Mouse (Mus musculus) liver, embryonic 14.5 days (tissue): ENCODE results near the gene E130114P18Rik.

Source experiments
- CTCF ChIP-seq: IDR thresholded peaks from 2 replicates; pipeline ENCODE4 v1.5.1; 2016; ENCODE audit warnings: antibody characterized with exemption, low read depth, control low read depth
- EP300 ChIP-seq: IDR thresholded peaks from 2 replicates; pipeline ENCODE4 v1.6.1; 2016; ENCODE audit warnings: antibody characterized with exemption, low read depth

DNA sequence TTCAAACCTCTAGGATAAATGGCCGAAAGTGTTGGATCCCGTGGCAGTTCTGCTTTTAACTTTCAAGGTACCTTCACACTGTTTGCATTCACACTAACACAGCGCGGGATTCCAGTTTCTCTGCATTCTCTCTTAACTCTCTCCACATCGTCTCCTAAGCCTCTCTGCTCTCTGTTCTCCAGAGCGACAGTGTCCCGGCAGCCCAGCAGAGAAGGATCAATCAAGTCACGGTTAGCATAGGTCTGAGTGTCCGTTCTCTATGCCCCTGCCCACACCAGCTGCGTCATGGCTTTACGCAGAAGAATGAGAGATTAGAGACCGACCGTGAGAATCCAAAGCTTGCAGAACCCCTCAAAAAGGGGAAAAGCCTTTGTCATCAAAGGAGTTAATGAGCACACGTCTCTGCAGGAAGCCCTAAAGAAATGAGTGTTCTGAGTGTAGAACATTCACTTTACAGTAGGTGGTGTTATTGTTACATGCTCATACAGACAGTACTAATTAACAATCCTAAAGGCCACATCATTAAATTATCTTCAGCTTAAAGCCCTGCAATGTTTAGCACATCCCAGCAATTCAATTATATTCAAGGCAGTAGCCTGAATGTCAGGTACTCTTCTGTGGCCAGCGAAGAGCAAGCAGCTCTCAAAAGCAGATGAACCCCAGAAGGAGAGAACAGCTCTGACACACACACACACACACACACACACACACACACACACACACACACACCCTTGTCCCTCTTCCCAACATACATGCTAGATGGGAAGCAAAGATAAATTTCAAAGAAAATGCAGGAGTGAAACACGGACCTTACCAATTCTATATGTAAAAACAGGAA, 101.9 kb downstream of the E130114P18Rik start:
- TF ChIP-seq CTCF = no peak
- no peak for TF ChIP-seq EP300
